Mouse (Mus musculus): ENCODE measurements around the gene Adamts13. TPM values are rescaled to one million over a fixed set of nuclear protein-coding genes. Genes with fewer than 3 reads are reported as not detected.

Gene Adamts13
- polyA plus RNA-seq, 1 experiment from 2014 or later: not detected

Other genes with a start within 250 kb of the Adamts13 start
- not detected in 2 replicates for gene Abo, start 108.4 kb upstream of the Adamts13 start, polyA plus RNA-seq (2014; fragmentation: Nextera tagmentation; extraction: Ambion mirVana)
- gene Surf6, start 70.5 kb upstream of the Adamts13 start, polyA plus RNA-seq (2014; fragmentation: Nextera tagmentation; extraction: Ambion mirVana): 16.3 and 17.0 TPM in 2 replicates
- gene Med22, start 62.7 kb upstream of the Adamts13 start, polyA plus RNA-seq (2014; fragmentation: Nextera tagmentation; extraction: Ambion mirVana): 49.2 and 53.5 TPM in 2 replicates
- 719 and 720 TPM in 2 replicates for gene Rpl7a, start 62.7 kb upstream of the Adamts13 start, polyA plus RNA-seq (2014; fragmentation: Nextera tagmentation; extraction: Ambion mirVana)
- gene Surf2, start 57.0 kb upstream of the Adamts13 start, polyA plus RNA-seq (2014; fragmentation: Nextera tagmentation; extraction: Ambion mirVana): 43.7 and 45.3 TPM in 2 replicates
- 49.8 and 51.0 TPM in 2 replicates for gene Surf1, start 56.9 kb upstream of the Adamts13 start, polyA plus RNA-seq (2014; fragmentation: Nextera tagmentation; extraction: Ambion mirVana)
- 162 and 165 TPM in 2 replicates for gene Surf4, start 39.5 kb upstream of the Adamts13 start, polyA plus RNA-seq (2014; fragmentation: Nextera tagmentation; extraction: Ambion mirVana)
- gene Stkld1, start 39.4 kb upstream of the Adamts13 start, polyA plus RNA-seq (2014; fragmentation: Nextera tagmentation; extraction: Ambion mirVana): 0.28 TPM in 1 of 2 replicates, not detected in the other
- gene Rexo4, start 9.0 kb upstream of the Adamts13 start, polyA plus RNA-seq (2014; fragmentation: Nextera tagmentation; extraction: Ambion mirVana): 50.6 and 51.9 TPM in 2 replicates
- gene Cacfd1, start 36.5 kb downstream of the Adamts13 start, polyA plus RNA-seq (2014; fragmentation: Nextera tagmentation; extraction: Ambion mirVana): 66.2 and 68.9 TPM in 2 replicates
- 0.84 and 1.2 TPM in 2 replicates for gene Slc2a6, start 54.6 kb downstream of the Adamts13 start, polyA plus RNA-seq (2014; fragmentation: Nextera tagmentation; extraction: Ambion mirVana)
- 2.3 and 4.0 TPM in 2 replicates for gene Mymk, start 98.8 kb downstream of the Adamts13 start, polyA plus RNA-seq (2014; fragmentation: Nextera tagmentation; extraction: Ambion mirVana)
- 2.4 and 2.5 TPM in 2 replicates for gene Adamtsl2, start 106.0 kb downstream of the Adamts13 start, polyA plus RNA-seq (2014; fragmentation: Nextera tagmentation; extraction: Ambion mirVana)
- gene Fam163b, start 169.1 kb downstream of the Adamts13 start, polyA plus RNA-seq (2014; fragmentation: Nextera tagmentation; extraction: Ambion mirVana): 0.11 TPM in 1 of 2 replicates, not detected in the other
- gene Dbh, start 191.8 kb downstream of the Adamts13 start, polyA plus RNA-seq (2014; fragmentation: Nextera tagmentation; extraction: Ambion mirVana): 0.28 and 0.29 TPM in 2 replicates

Measured in embryonic facial prominence, embryonic 11.5 days (tissue).